Comparison of ENCODE assay signal across 9 mouse cellular contexts in the genomic region with DNA sequence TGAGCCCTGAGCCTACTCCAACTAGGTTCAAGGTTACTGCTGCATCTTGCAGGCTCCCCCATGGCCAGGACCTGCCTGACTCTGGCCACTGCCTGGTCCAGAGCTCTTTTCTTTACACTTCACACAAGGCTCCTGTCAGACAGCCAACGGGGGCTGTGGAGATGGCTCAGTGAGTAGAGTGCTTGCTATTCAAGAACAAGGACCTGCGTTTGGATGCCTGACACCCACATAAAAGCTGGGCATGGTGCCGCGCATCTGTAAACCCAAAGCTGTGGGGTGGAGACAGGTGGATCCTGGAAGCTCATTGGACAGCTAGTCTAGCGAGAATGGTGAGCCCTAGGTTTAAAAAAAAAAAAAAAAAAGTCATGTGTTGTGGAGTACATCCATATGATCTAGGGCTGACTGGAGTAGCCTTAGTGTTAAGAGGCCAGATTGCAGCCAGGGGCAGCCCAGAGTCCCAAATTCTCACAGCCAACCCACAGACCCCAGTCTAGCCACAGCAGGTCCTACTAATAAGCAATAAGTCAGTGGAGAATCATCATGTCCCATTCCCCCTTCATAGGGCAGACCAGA. TPM values are rescaled to one million over a fixed set of nuclear protein-coding genes. Genes with fewer than 3 reads are reported as not detected.
DNase-seq lines count a peak whose midpoint lies in the region; ATAC-seq and TF ChIP-seq lines count a peak whose summit lies in the region.
"Had no signal": no experiment of that assay in that cellular context is flagged by ENCODE, and none has a peak within 500 bp of the region (broad histone marks: within the 10 kb centered on the region; RNA-seq: fewer than 3 reads in every experiment).

No protein-coding gene starts in this region.

- ATAC-seq in lung, embryonic 14.5 days (ENCODE audit: insufficient read depth): no peak
- ATAC-seq in neural tube, embryonic 15.5 days (ENCODE audit: low FRiP score): no peak
- ATAC-seq in liver, embryonic 11.5 days (replicated peaks; ENCODE audit: low FRiP score): no peak

- no peak overlapping the region for H3K4me3 ChIP-seq in cerebellum, adult 2 months (replicated peaks; ENCODE audit: insufficient read depth, low read depth, low read length)
- no peak overlapping the region for H3K4me3 ChIP-seq in lung, embryonic 14.5 days (ENCODE audit: low read depth, low read length)
- H3K4me3 ChIP-seq in neural tube, embryonic 15.5 days (replicated peaks): no peak overlapping the region
- no peak overlapping the region for H3K4me3 ChIP-seq in liver, embryonic 11.5 days (ENCODE audit: low read depth, low read length)

- peaks cover 76% of the 10 kb centered on the region for H3K4me1 ChIP-seq in cerebellum, adult 2 months (ENCODE audit: control insufficient read depth, insufficient read depth, low read length)
- H3K4me1 ChIP-seq in lung, embryonic 14.5 days (ENCODE audit: insufficient read depth): peaks cover 60% of the 10 kb centered on the region
- H3K4me1 ChIP-seq in neural tube, embryonic 15.5 days: peaks cover 78% of the 10 kb centered on the region
- peaks cover 39% of the 10 kb centered on the region for H3K4me1 ChIP-seq in liver, embryonic 11.5 days (replicated peaks; ENCODE audit: control insufficient read depth, insufficient read depth, low read length)

- no peaks in the 10 kb centered on the region for H3K27me3 ChIP-seq in cerebellum, adult 2 months (ENCODE audit: control insufficient read depth, insufficient read depth, low read length)
- no peaks in the 10 kb centered on the region for H3K27me3 ChIP-seq in lung, embryonic 14.5 days (ENCODE audit: insufficient read depth, low read length)
- no peaks in the 10 kb centered on the region for H3K27me3 ChIP-seq in neural tube, embryonic 15.5 days (replicated peaks)
- H3K27me3 ChIP-seq in liver, embryonic 11.5 days (replicated peaks; ENCODE audit: control insufficient read depth, insufficient read depth, low read length): no peaks in the 10 kb centered on the region

- no peak overlapping the region for H3K9ac ChIP-seq in lung, embryonic 14.5 days
- H3K9ac ChIP-seq in neural tube, embryonic 15.5 days (replicated peaks): no peak overlapping the region
- no peak overlapping the region for H3K9ac ChIP-seq in liver, embryonic 11.5 days (ENCODE audit: low read depth, low read length)
- H3K9ac ChIP-seq: liver, embryonic 14.5 days had no signal

- 19% methylated on average over 5 of the region's 5 CpGs for WGBS in cerebellum, adult 2 months
- WGBS in lung, embryonic 14.5 days: 76% methylated on average over 5 of the region's 5 CpGs
- WGBS in neural tube, embryonic 15.5 days: 47% methylated on average over 5 of the region's 5 CpGs
- 79% methylated on average over 5 of the region's 5 CpGs for WGBS in liver, embryonic 11.5 days

- DNase-seq in cerebellum, adult 2 months: no peak
- no peak for DNase-seq in cerebellum, adult 9-10 months
- no peak for DNase-seq in lung, embryonic 14.5 days
- no peak for DNase-seq in lung, postnatal 14 days
- DNase-seq in frontal cortex, postnatal 36 days (ENCODE audit: low spot score in 2 of 2): peak; percentile 66 to 72
- no peak for DNase-seq in liver, embryonic 11.5 days (ENCODE audit: low spot score)
- no peak for DNase-seq in thymus, postnatal 36 days

- H3K4me2 ChIP-seq in lung, embryonic 14.5 days: peak overlapping the region; percentile 57; the same call in 1 of the 2 replicates
- no peak overlapping the region for H3K4me2 ChIP-seq in neural tube, embryonic 15.5 days
- no peak overlapping the region for H3K4me2 ChIP-seq in liver, embryonic 11.5 days

- H3K27ac ChIP-seq in cerebellum, adult 2 months (ENCODE audit: insufficient read depth, low read length): peak overlapping the region; percentile 16; the same call in 1 of the 2 replicates
- H3K27ac ChIP-seq in lung, embryonic 14.5 days (ENCODE audit: low read depth): peak overlapping the region; percentile 98
- peak overlapping the region; percentile 84 for H3K27ac ChIP-seq in neural tube, embryonic 15.5 days (replicated peaks)
- no peak overlapping the region for H3K27ac ChIP-seq in liver, embryonic 11.5 days (ENCODE audit: low read depth, low read length)
- H3K27ac ChIP-seq: liver, embryonic 14.5 days had no signal

- TF ChIP-seq POLR2A in cerebellum, adult 2 months (IDR thresholded peaks at IDR 0.05; ENCODE audit: borderline replicate concordance, insufficient read depth, low read length): no peak

- H3K9me3 ChIP-seq in lung, embryonic 14.5 days (ENCODE audit: low read depth, low read length): no peaks in the 10 kb centered on the region
- H3K9me3 ChIP-seq in neural tube, embryonic 15.5 days (replicated peaks): no peaks in the 10 kb centered on the region
- H3K9me3 ChIP-seq in liver, embryonic 11.5 days (ENCODE audit: control insufficient read depth, low read length): no peaks in the 10 kb centered on the region

- no peak for TF ChIP-seq CTCF in cerebellum, adult 2 months (IDR thresholded peaks at IDR 0.05; ENCODE audit: borderline replicate concordance, insufficient read depth, low read depth, low read length)
- TF ChIP-seq CTCF in lung, embryonic 14.5 days (IDR thresholded peaks at IDR 0.05; ENCODE audit: low read depth): no peak

- H3K36me3 ChIP-seq in lung, embryonic 14.5 days (ENCODE audit: insufficient read depth): 0 out of 2 replicates have a peak, but pooled peaks cover 2% of the 10 kb centered on the region
- no peaks in the 10 kb centered on the region for H3K36me3 ChIP-seq in neural tube, embryonic 15.5 days
- no peaks in the 10 kb centered on the region for H3K36me3 ChIP-seq in liver, embryonic 11.5 days (ENCODE audit: control insufficient read depth, insufficient read depth, low read length)

RNA-seq across cellular contexts. Expression of gene Ski, which starts 50.3 kb away (rescaled TPM):
- polyA plus RNA-seq in cerebellum, adult 2 months (2012; rRNA removed): 87.2 and 106 TPM in 2 replicates
- polyA plus RNA-seq in lung, embryonic 14.5 days (2014; fragmentation: Nextera tagmentation; extraction: Ambion mirVana): 23.7 and 25.8 TPM in 2 replicates
- 10.0 and 10.6 TPM in 2 replicates for polyA plus RNA-seq in neural tube, embryonic 15.5 days (2015; fragmentation: Nextera tagmentation; extraction: Ambion mirVana)
- 8.2 and 9.8 TPM in 2 replicates for polyA plus RNA-seq in liver, embryonic 11.5 days (2014; fragmentation: Nextera tagmentation; extraction: Ambion mirVana)

Comparison
In these comparisons a context has a peak if more than half of its experiments do, and no peak if none do; other contexts are left out.
1. DNase-seq: peak in frontal cortex, postnatal 36 days (2 of 2); none in cerebellum, adult 2 months (0 of 2), cerebellum, adult 9-10 months (single experiment), lung, embryonic 14.5 days (single experiment), lung, postnatal 14 days (single experiment), liver, embryonic 11.5 days (single experiment) and thymus, postnatal 36 days (0 of 2).